Mouse (Mus musculus): ENCODE data around the gene Akr1d1. TPM values are rescaled to one million over a fixed set of nuclear protein-coding genes. Genes with fewer than 3 reads are reported as not detected.

The Akr1d1 gene
- polyA plus RNA-seq, 1 experiment from 2014 or later: not detected

DNA sequence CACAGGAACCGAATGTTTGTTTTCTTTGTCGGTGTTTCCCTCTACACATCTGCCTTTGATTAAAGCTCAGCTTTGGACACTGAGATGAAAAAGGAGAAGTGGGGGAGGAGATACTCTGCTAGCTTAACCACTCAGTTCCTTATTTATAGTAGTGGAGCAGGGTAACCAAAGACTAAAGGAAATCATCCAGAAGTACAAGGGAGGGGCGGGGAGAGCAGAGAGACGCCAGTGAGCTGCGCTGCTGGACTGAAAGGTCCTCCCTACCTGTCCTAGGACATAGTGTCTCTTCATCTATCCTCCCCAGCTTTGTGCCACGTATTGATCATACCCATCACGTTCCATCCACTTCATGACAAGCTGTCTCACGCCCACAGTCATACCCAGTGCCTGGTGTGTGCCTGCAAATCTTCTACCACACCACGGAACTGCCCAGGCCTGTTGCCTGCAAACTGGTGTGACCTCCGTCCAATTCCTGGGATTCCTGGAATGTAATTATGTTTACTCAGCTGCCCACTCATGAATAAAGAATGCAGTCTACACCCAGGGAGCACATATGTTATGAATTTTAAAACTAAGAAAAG lies 87.5 kb downstream of the Akr1d1 start:
- no peak overlapping the region for H3K9ac ChIP-seq (ENCODE audit: low read length)
- ATAC-seq (replicated peaks; ENCODE audit: low FRiP score): no peak

More for the DNA sequence above, 87.5 kb downstream of the Akr1d1 start:
- Histone ChIP-seq H3K9me3 (ENCODE audit: control insufficient read depth, low read length) (no peaks in the 10 kb centered on the region), H3K4me3 (ENCODE audit: low read depth, low read length) (no peak overlapping the region), H3K4me2 (ENCODE audit: low read depth, low read length, severe bottlenecking) (no peak overlapping the region), H3K36me3 (ENCODE audit: control insufficient read depth, insufficient read depth, low read length) (no peaks in the 10 kb centered on the region), H3K27me3 (ENCODE audit: control insufficient read depth, insufficient read depth, low read length) (no peaks in the 10 kb centered on the region), H3K27ac (ENCODE audit: low read depth, low read length) (no peak overlapping the region), H3K4me1 (replicated peaks; ENCODE audit: control insufficient read depth, insufficient read depth, low read length) (no peaks in the 10 kb centered on the region)
- no peak for DNase-seq (ENCODE audit: low spot score)
- 73% methylated on average over 10 of the region's 10 CpGs for WGBS

Other genes with a start within 250 kb of the Akr1d1 start
- gene Dgki, start 230.0 kb upstream of the Akr1d1 start, polyA plus RNA-seq (2014; fragmentation: Nextera tagmentation; extraction: Ambion mirVana): 2.8 TPM in 2 replicates
- gene Creb3l2, start 88.0 kb upstream of the Akr1d1 start, polyA plus RNA-seq (2014; fragmentation: Nextera tagmentation; extraction: Ambion mirVana): 5.8 and 6.9 TPM in 2 replicates